Mouse (Mus musculus) right cerebral cortex, postnatal 10 days (tissue): ENCODE results near the gene Dnajc7.
"Not testable (repeated sequence)": the region's sequence is repeated elsewhere in the genome, so short reads cannot be mapped to it uniquely, and the experiment has no call there.

Experiments
- DNase-seq, 2 experiments: peaks; one replicate each; pipeline ENCODE4 v3.0.0; 2021; ENCODE audit warnings: low spot score in 2 of 2

The Dnajc7 gene

DNA sequence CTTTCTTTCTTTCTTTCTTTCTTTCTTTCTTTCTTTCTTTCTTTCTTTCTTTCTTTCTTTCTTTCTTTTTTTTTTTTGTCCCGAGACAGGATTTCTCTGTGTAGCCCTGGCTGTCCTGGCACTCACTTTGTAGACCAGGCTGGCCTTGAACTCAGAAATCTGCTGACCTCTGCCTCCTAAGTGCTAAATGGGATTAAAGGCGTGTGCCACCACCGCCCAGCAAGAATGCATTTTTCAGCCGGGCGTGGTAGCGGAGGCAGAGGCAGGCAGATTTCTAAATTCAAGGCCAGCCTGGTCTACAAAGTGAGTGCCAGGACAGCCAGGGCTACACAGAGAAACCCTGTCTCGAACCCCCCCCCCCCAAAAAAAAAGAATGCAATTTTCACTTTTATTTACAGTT lies 3.1 kb downstream of the Dnajc7 start:
- DNase-seq, result not testable (repeated sequence)

GRCm38 (mm10) chr11:100616332-100616731 lies 3.6 kb downstream of the Dnajc7 start:
- DNase-seq, result no peak

- no peak for DNase-seq
These were observed 6.7 kb downstream of the Dnajc7 start for GRCm38 (mm10) chr11:100613241-100613640.

DNA sequence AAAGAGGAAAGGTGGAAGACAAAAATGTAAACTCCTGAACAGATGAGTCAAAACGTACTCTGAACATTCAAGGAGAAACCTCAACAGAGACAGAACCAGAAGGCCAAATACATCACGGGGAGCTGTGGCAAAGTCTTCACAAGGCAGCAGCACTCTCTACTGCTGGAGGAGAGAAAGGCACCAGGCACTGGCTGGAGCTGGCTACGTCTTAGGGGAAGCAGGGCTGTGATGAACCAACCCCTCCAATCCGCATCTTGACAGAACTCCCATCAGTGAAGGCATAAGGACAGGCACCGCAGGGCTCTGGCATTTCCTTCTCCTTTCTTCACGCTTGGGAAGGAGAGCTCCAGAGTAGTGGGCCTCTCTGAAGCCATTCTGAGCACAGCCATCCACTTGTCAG lies 8.3 kb downstream of the Dnajc7 start:
- no peak for DNase-seq

DNA sequence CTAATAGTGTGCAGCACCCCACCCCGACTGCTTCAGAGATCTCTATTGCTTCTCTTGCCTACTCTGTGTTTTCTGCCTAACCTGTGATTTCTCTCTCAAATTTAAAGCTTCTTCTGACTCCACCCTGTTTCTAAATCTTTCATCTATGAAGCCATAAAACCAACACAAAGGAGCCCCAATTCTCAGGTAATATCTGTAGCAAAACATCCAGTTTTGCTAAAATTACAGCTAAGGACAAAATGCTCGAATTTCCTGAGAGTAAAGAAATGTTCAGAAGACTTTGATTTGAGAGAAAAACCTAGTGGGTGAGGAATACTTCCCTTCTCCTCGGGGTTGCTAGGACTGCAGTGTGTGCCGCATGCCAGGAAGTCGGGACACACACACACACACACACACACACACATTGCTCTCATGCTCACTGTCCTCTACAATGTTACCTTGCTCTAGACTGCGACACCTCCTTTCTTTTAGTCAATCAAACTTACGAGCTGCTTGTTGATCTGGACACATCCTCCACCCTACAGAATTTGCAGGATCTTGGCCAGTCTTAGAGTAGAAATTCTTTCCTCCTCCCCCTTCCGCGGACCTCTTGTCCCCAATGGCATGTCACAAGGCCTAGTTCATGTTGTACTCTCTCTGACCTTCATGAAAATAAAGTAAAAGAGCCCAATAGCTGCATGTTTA lies 9.8 kb downstream of the Dnajc7 start:
- DNase-seq, result no peak

- no peak for DNase-seq
These were observed 10.5 kb downstream of the Dnajc7 start for GRCm38 (mm10) chr11:100609355-100609996.

DNA sequence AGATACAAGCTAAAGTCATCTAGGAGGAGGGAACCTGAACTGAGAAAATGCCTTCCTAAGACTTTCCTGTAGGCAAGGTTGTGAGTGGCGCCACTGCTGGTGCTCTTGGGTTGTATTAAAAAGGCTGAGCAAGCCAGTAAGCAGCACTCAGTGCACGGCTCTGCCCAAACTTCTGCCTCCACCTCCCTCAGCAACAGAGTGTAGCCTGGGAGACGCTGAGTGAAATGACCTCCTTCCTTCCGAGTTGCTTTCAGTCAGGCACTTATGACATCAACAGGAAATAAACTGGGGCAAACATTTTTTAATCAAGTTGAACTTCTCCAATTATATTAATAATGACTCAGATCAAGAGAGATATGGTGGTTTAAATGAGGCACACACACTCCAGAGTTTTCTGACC lies 11.2 kb downstream of the Dnajc7 start:
- DNase-seq, result no peak

- no peak for DNase-seq
These were observed 12.8 kb downstream of the Dnajc7 start for GRCm38 (mm10) chr11:100607121-100607520.

DNA sequence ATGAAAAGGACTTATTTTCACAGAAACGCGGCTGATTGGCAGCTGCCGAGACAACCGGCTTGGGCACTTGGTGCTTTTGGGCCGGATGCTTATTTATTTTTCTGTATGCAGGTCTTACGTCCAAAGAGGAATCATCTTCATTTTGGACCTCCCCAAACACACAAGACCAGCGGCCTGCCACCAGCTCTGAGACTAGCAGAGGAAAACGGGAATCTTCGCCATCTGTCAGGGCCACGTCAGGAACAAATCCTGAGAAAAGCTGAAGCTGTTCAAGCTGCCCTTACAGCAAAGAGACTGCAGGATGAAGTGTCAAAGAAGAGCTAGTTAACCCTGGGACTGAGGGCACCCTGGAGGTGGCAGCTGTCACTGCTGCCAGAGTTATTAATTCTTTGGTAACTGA lies 14.5 kb downstream of the Dnajc7 start:
- DNase-seq, result no peak

GRCm38 (mm10) chr11:100604321-100605005 lies 15.5 kb downstream of the Dnajc7 start:
- DNase-seq, result no peak

DNA sequence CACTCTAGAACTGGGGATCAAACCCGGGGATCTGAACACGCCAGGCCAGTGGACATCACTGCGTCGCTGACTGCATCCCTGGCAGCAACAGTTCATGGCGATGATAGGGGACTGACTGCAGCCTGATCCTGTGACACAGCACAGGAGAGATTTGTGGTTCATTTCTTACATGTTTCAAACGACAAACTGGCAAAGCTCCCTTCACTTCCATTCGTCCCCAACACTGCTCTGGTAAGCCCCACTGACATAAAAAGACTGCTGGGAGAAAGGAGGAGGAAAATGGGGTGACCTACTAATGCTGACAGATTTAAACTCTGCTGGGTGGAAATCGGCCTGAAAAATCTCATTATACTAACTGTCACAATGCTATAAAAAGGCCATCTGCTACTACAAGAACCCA lies 16.2 kb downstream of the Dnajc7 start:
- DNase-seq, result no peak

DNA sequence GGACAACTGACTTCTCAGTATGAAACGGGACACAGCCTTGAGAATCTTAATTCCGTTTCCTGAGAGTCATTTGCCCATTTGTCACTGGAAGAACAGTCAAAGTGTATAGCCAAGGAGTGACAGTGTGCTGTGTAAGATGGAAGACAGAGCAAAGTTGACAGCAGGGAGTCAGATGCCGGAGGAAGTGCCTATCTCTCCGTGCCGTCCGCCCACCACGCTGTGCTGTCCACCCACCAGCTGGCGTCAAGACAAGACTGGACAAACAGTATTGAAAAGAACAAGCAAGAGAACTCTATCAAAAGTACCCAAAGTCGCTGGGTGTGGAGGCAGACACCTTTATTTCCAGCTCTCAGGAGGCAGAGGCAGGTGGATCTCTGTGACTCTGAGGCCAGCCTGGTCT lies 16.8 kb downstream of the Dnajc7 start:
- DNase-seq, result no peak

DNA sequence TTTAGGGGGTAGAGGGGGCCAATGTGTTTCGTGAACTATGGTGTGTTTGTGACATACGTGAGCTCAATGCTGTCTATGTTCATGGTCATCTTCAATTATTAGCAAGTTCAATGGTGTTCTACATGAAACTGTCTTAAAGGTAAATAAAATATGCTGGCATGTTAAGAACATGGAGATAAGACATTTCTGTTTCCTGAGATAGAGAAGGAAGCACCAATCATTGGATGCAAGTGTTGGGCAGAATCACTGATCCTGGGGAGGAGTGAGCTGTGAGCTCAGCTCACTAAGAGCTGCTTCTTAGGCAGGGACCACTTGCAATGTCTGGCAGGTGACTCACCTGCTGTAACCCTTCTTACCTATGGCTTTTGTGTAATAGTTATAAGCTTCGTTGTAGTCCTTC lies 18.6 kb downstream of the Dnajc7 start:
- DNase-seq, result no peak

- DNase-seq, result no peak
These were observed 21.9 kb downstream of the Dnajc7 start for GRCm38 (mm10) chr11:100598074-100598473.

- no peak for DNase-seq
These were observed 24.4 kb downstream of the Dnajc7 start for GRCm38 (mm10) chr11:100595533-100595932.

DNA sequence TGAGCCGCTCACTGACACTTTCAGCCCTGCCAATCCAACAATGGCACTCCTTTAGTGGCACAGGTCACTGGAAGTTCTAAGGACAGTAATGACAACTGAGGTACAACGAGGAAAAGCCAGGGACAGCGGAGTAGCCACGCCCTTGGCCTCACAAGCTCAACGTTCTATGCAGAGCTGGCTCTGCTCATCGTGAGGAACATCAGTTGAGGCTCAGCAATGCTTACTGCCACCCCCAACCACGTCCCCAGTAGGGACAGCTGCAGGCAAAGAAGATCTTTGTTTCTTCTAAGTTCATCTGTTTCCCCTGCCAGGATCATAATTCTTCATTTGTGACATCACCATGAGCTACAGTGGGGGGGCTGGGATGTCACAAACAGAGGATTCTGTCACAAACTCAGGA lies 25.4 kb downstream of the Dnajc7 start:
- DNase-seq, result no peak

GRCm38 (mm10) chr11:100592346-100593046 lies 27.5 kb downstream of the Dnajc7 start:
- DNase-seq, result no peak

DNA sequence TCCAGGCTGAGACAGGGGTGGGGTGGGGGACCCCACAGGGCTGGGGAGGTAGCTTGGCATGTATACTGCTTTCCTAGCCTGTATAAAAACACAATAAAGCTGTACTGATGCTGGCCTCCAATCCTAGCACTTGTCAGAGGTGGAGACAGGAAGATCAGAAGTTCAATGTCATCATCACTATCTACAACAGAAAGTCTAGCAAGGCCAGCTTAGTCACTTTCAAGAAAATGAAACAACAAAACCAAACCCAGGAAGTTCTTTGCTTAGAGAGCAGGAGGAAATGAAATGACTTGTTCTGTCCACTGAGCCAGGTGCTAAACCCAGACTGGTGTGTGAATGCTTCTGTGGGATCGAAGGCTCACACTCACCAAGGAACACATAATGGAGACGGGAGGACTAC lies 31.5 kb downstream of the Dnajc7 start:
- no peak for DNase-seq

DNA sequence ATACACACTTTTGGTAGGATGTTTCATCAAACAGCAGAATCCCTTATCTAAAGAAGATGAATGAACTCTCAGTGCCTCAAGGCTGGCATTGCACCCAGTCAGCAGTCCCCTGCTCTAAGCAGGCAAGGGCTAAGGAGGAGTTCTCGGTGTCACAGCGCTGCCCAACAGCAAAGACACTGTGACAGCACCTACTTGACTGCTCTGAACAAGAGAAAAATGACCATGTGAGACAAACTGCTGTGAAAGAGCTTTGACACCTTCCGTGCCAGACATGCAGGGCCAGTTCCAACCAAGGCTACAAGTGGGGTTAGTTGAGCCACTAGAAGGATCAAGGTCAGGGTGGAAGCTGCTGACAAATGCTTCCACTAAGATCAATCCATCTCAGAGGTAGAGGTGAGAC lies 34.8 kb downstream of the Dnajc7 start:
- no peak for DNase-seq

DNA sequence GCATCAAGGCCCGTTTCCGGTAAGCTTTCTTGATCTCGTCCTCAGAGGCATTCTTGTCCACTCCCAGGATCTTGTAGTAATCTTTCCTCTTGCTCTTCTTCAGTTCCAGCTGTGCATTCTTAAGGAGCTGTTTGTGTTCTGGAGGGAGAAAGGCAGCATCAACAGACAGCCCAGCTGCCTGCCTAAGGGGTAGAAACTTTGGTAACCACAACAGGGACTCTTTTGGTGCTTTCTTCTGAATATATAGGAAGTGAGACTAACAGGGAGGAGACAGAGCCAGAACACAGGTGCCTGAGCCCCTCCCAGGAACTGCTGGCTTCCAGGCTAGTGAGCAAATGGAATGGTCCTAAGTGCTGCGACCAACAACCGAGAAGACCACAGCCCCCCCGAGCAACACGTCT lies 35.4 kb downstream of the Dnajc7 start:
- no peak for DNase-seq

DNA sequence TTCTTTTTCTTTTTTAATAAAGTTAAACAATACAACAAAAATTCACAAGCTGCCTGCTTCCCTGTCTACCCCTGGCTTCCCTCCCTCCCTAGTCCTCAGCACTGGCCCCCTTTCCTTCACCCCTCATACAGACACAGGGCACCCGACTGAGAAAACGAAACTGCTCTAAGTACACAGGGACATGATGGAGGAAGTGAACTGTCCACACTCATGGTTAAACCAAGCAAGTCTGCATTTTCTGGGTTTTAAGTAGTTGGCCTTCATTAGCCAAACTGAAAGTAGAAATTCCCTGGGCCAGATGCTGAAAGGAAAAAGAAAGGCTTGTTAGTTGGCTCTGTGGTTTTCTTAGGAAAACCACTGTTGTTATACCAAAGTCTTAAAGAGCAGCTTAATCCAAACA lies 37.1 kb downstream of the Dnajc7 start:
- DNase-seq, result no peak

DNA sequence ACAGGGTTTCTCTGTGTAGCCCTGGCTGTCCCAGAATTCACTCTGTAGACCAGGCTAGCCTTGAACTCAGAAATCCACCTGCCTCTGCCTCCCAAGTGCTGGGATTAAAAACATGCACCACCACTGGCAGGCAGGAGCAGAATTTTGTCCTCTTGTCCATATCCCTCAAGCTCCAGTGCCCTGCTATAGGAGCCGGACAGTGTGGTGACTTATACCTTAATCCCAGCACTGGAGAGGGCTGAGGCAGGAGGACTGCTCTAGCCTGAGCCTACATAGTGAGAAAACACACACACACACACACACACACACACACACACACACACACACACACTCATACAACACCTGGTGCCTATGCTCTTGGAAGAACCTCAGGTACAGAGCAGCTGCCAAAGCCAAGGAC lies 37.6 kb downstream of the Dnajc7 start:
- not testable (repeated sequence) for DNase-seq

- DNase-seq, result peak; percentile 75 to 76
These were observed 38.2 kb downstream of the Dnajc7 start for GRCm38 (mm10) chr11:100581756-100582155.
